Mouse (Mus musculus) E14TG2a.4 (cell line): Measurements from ENCODE around the gene Tex44.

ENCODE experiments used
- CTCF ChIP-seq: conservative IDR thresholded peaks from 2 replicates; pipeline ENCODE4 v1.5.1; 2014; ENCODE audit warnings: low read length
- NANOG ChIP-seq: IDR thresholded peaks from 2 replicates; pipeline ENCODE4 v1.6.1; 2014; ENCODE audit warnings: borderline replicate concordance, low read length, mixed read lengths
- POU5F1 ChIP-seq: IDR thresholded peaks from 2 replicates; pipeline ENCODE4 v1.6.1; 2014; ENCODE audit warnings: low read length, borderline replicate concordance

DNA sequence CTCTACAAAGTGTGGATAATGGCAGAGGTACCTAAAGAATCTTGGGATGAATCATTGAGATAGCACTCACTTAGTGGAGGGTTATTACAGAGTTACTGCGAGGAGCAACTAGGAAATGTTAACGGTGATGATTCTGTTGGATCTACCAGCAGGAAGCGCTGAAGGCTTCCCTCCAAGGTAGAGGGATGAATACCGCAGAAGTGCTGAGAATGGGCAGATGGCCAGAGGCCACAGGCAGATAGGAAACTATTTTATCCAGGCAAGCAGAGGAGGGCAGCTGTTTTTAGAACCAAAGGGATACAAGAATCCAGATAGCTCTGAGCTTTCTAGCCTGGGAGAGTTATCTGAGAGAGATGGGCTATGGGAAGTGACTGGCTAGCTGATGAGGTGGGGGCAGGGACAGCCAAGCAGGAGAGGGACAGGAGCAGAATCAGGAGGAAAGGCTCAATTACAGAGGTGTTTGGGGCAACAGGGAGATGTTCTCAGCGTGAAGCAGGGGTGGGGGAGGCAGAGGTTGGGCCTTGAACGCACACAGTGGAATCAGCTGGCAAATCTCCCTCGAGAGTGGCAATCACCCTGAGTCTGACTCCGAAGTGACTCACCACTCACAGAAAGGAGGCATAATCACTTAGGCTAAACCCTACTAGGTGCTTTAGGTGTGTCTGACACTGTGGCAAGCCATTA lies 13.5 kb downstream of the Tex44 start:
- no peak for TF ChIP-seq CTCF
- no peak for TF ChIP-seq POU5F1
- no peak for TF ChIP-seq NANOG
